Mouse (Mus musculus) hindbrain, embryonic 13.5 days (tissue): Measurements from ENCODE around the gene Gak. TPM values are rescaled to one million over a fixed set of nuclear protein-coding genes. Genes with fewer than 3 reads are reported as not detected.

Experiments
- ATAC-seq: fragments of 200-750 bp; cut with Nextera tagmentation; 2 replicates; pipeline ENCODE4 v1.8.0; 2017; ENCODE audit warnings: moderate TSS enrichment; ENCODE audit not compliant: low FRiP score
- H3K27ac ChIP-seq: fragments of 300-500 bp; sonication (generic); 2 replicates; pipeline ENCODE4 v1.5.1; 2015; ENCODE audit warnings: inconsistent platforms, mild to moderate bottlenecking, moderate library complexity
- H3K27me3 ChIP-seq: fragments of 300-500 bp; sonication (generic); 2 replicates; pipeline ENCODE4 v1.6.1; 2015; ENCODE audit warnings: mild to moderate bottlenecking, inconsistent platforms
- H3K36me3 ChIP-seq: fragments of 300-500 bp; sonication (generic); 2 replicates; pipeline ENCODE4 v1.6.1; 2015; ENCODE audit warnings: mild to moderate bottlenecking, inconsistent platforms
- H3K4me1 ChIP-seq: fragments of 300-500 bp; sonication (generic); replicated peaks from 2 replicates; pipeline ENCODE4 v1.6.1; 2015; ENCODE audit warnings: inconsistent platforms
- H3K4me2 ChIP-seq: fragments of 300-500 bp; sonication (generic); 2 replicates; pipeline ENCODE4 v1.6.1; 2015; ENCODE audit warnings: inconsistent platforms, mild to moderate bottlenecking, moderate library complexity
- H3K4me3 ChIP-seq: fragments of 300-500 bp; sonication (generic); 2 replicates; pipeline ENCODE4 v1.5.1; 2015; ENCODE audit warnings: mild to moderate bottlenecking, inconsistent platforms
- H3K9ac ChIP-seq: fragments of 300-500 bp; sonication (generic); 2 replicates; pipeline ENCODE4 v1.6.1; 2015; ENCODE audit warnings: mild to moderate bottlenecking, inconsistent platforms
- H3K9me3 ChIP-seq: fragments of 300-500 bp; sonication (generic); 2 replicates; pipeline ENCODE4 v1.6.1; 2016; ENCODE audit warnings: inconsistent platforms
- WGBS: fragments of 180-500 bp; shearing (Covaris S2); methylation state at CpG from one replicate; pipeline ENCODE4 v1.1.7; 2015; 5-methylcytosine and 5-hydroxymethylcytosine counted together
- polyA plus RNA-seq: library from polyadenylated mRNA; unstranded; fragments of >200 nt; fragmentation: Nextera tagmentation; extraction: Ambion mirVana; gene quantifications from 2 replicates; pipeline ENCODE4 v1.2.1, GENCODE M21; 2015

The Gak gene
- polyA plus RNA-seq, 1 experiment from 2014 or later, result 49.1 TPM

- 2% methylated on average over 32 of the region's 32 CpGs for WGBS
- Histone ChIP-seq H3K4me2 (peak overlapping the region; percentile 94), H3K9ac (peak overlapping the region; percentile 95)
Measured at GRCm38 (mm10) chr5:108628891-108629633, 493 bp downstream of the Gak start.

GRCm38 (mm10) chr5:108626050-108626660, 3.4 kb downstream of the Gak start:
- Histone ChIP-seq H3K27me3 (no peaks in the 10 kb centered on the region), H3K4me3 (no peak overlapping the region), H3K27ac (no peak overlapping the region), H3K9me3 (no peaks in the 10 kb centered on the region), H3K36me3 (peaks cover 34% of the 10 kb centered on the region), H3K4me2 (no peak overlapping the region), H3K9ac (no peak overlapping the region), H3K4me1 (peaks cover 29% of the 10 kb centered on the region)
- ATAC-seq, result no peak
- 87% methylated on average over 4 of the region's 4 CpGs for WGBS

More at GRCm38 (mm10) chr5:108628891-108629633, 493 bp downstream of the Gak start:
- H3K4me3 ChIP-seq, result peak overlapping the region; percentile 84
- ATAC-seq, result peak; percentile 87
- no peaks in the 10 kb centered on the region for H3K27me3 ChIP-seq
- no peaks in the 10 kb centered on the region for H3K9me3 ChIP-seq
- peaks cover 7% of the 10 kb centered on the region for H3K36me3 ChIP-seq
- H3K4me1 ChIP-seq, result peaks cover 29% of the 10 kb centered on the region
- peak overlapping the region; percentile 94 for H3K27ac ChIP-seq

GRCm38 (mm10) chr5:108621870-108622269, 7.7 kb downstream of the Gak start:
- H3K36me3 ChIP-seq, result peaks cover 53% of the 10 kb centered on the region
- H3K4me2 ChIP-seq, result no peak overlapping the region
- no peak for ATAC-seq
- H3K4me3 ChIP-seq, result no peak overlapping the region
- no peak overlapping the region for H3K27ac ChIP-seq
- H3K4me1 ChIP-seq, result peaks cover under 1% of the 10 kb centered on the region; the same call in 1 of the 2 replicates
- 88% methylated on average over 2 of the region's 2 CpGs for WGBS
- H3K27me3 ChIP-seq, result no peaks in the 10 kb centered on the region
- no peaks in the 10 kb centered on the region for H3K9me3 ChIP-seq
- no peak overlapping the region for H3K9ac ChIP-seq

- Histone ChIP-seq H3K27me3 (no peaks in the 10 kb centered on the region), H3K4me2 (no peak overlapping the region), H3K36me3 (peaks cover 94% of the 10 kb centered on the region), H3K27ac (no peak overlapping the region), H3K9ac (no peak overlapping the region), H3K4me3 (no peak overlapping the region), H3K4me1 (no peaks in the 10 kb centered on the region), H3K9me3 (no peaks in the 10 kb centered on the region)
- WGBS, result 92% methylated on average over 1 of the region's 1 CpGs
- no peak for ATAC-seq
Measured at GRCm38 (mm10) chr5:108610426-108610825, 19.1 kb downstream of the Gak start.

- peaks cover 96% of the 10 kb centered on the region for H3K36me3 ChIP-seq
- H3K4me1 ChIP-seq, result no peaks in the 10 kb centered on the region
- no peak overlapping the region for H3K9ac ChIP-seq
- no peak for ATAC-seq
- H3K4me2 ChIP-seq, result no peak overlapping the region
- H3K4me3 ChIP-seq, result no peak overlapping the region
- no peaks in the 10 kb centered on the region for H3K27me3 ChIP-seq
- no peaks in the 10 kb centered on the region for H3K9me3 ChIP-seq
- WGBS, result 92% methylated on average over 9 of the region's 9 CpGs
- H3K27ac ChIP-seq, result no peak overlapping the region
Measured at GRCm38 (mm10) chr5:108602537-108602936, 27.0 kb downstream of the Gak start.

- Histone ChIP-seq H3K27me3 (no peaks in the 10 kb centered on the region), H3K9me3 (no peaks in the 10 kb centered on the region), H3K4me2 (no peak overlapping the region), H3K9ac (no peak overlapping the region), H3K4me1 (no peaks in the 10 kb centered on the region), H3K4me3 (no peak overlapping the region), H3K36me3 (peaks cover 96% of the 10 kb centered on the region), H3K27ac (no peak overlapping the region)
- ATAC-seq, result no peak
- WGBS, result 93% methylated on average over 1 of the region's 1 CpGs
Measured at GRCm38 (mm10) chr5:108599923-108600322, 29.6 kb downstream of the Gak start.

- H3K9me3 ChIP-seq, result no peaks in the 10 kb centered on the region
- H3K4me3 ChIP-seq, result no peak overlapping the region
- no peaks in the 10 kb centered on the region for H3K27me3 ChIP-seq
- H3K27ac ChIP-seq, result 0 out of 2 replicates have a peak overlapping the region, but pooled peaks have one; percentile 35
- 91% methylated on average over 3 of the region's 3 CpGs for WGBS
- no peak for ATAC-seq
- H3K4me1 ChIP-seq, result no peaks in the 10 kb centered on the region
- H3K36me3 ChIP-seq, result peaks cover 89% of the 10 kb centered on the region
- no peak overlapping the region for H3K9ac ChIP-seq
- H3K4me2 ChIP-seq, result no peak overlapping the region
Measured at GRCm38 (mm10) chr5:108581361-108581891, 48.1 kb downstream of the Gak start.

GRCm38 (mm10) chr5:108573054-108573453, 56.5 kb downstream of the Gak start:
- no peak overlapping the region for H3K9ac ChIP-seq
- no peak overlapping the region for H3K4me2 ChIP-seq
- H3K27me3 ChIP-seq, result no peaks in the 10 kb centered on the region
- H3K9me3 ChIP-seq, result no peaks in the 10 kb centered on the region
- H3K4me1 ChIP-seq, result no peaks in the 10 kb centered on the region
- no peak overlapping the region for H3K27ac ChIP-seq
- WGBS, result 95% methylated on average over 6 of the region's 6 CpGs
- H3K4me3 ChIP-seq, result no peak overlapping the region
- no peak for ATAC-seq
- peaks cover 97% of the 10 kb centered on the region for H3K36me3 ChIP-seq

- Histone ChIP-seq H3K4me2 (no peak overlapping the region), H3K4me3 (no peak overlapping the region), H3K9ac (no peak overlapping the region), H3K4me1 (no peaks in the 10 kb centered on the region), H3K27ac (no peak overlapping the region), H3K36me3 (peaks cover 97% of the 10 kb centered on the region), H3K9me3 (no peaks in the 10 kb centered on the region), H3K27me3 (no peaks in the 10 kb centered on the region)
- no peak for ATAC-seq
- 92% methylated on average over 1 of the region's 1 CpGs for WGBS
Measured at GRCm38 (mm10) chr5:108570991-108571390, 58.6 kb downstream of the Gak start.

GRCm38 (mm10) chr5:108567104-108567503, 62.5 kb downstream of the Gak start:
- no peak overlapping the region for H3K4me2 ChIP-seq
- 97% methylated on average over 2 of the region's 2 CpGs for WGBS
- H3K4me1 ChIP-seq, result no peaks in the 10 kb centered on the region
- no peaks in the 10 kb centered on the region for H3K9me3 ChIP-seq
- no peak overlapping the region for H3K9ac ChIP-seq
- no peak for ATAC-seq
- H3K36me3 ChIP-seq, result peaks cover 74% of the 10 kb centered on the region
- no peak overlapping the region for H3K27ac ChIP-seq
- no peaks in the 10 kb centered on the region for H3K27me3 ChIP-seq
- H3K4me3 ChIP-seq, result no peak overlapping the region

- Histone ChIP-seq H3K9me3 (no peaks in the 10 kb centered on the region), H3K27ac (no peak overlapping the region), H3K27me3 (no peaks in the 10 kb centered on the region), H3K4me2 (no peak overlapping the region), H3K9ac (no peak overlapping the region), H3K36me3 (peaks cover 69% of the 10 kb centered on the region), H3K4me1 (no peaks in the 10 kb centered on the region), H3K4me3 (no peak overlapping the region)
- ATAC-seq, result no peak
- WGBS, result 91% methylated on average over 4 of the region's 4 CpGs
Measured at GRCm38 (mm10) chr5:108566523-108566922, 63.0 kb downstream of the Gak start.

GRCm38 (mm10) chr5:108565381-108565780, 64.2 kb downstream of the Gak start:
- no peak overlapping the region for H3K4me3 ChIP-seq
- WGBS, result 98% methylated on average over 2 of the region's 2 CpGs
- no peak for ATAC-seq
- H3K36me3 ChIP-seq, result peaks cover 57% of the 10 kb centered on the region
- H3K27me3 ChIP-seq, result no peaks in the 10 kb centered on the region
- H3K27ac ChIP-seq, result no peak overlapping the region
- no peaks in the 10 kb centered on the region for H3K9me3 ChIP-seq
- no peaks in the 10 kb centered on the region for H3K4me1 ChIP-seq
- H3K4me2 ChIP-seq, result no peak overlapping the region
- no peak overlapping the region for H3K9ac ChIP-seq
